Comparison of ENCODE assay signal across 25 mouse cellular contexts in the genomic region with DNA sequence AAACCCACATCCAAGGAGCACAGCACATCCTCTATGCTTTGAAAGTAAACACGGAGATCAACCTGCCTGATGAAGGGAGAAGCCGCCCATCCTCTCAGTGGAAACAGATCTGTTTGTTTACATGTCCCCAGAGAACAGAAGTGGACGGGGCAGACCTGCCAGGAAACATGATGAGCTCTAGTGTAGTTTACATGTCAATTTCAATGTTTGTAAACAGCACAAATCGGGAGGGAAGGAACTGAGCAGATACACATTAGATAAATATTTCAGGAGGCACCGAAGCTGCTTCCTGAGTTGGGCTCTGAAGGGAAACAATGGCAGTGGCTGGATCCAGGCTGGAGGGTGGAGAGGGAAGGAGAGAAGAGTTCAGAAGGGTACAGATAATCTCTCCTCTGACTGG. TPM values are rescaled to one million over a fixed set of nuclear protein-coding genes. Genes with fewer than 3 reads are reported as not detected.
DNase-seq lines count a peak whose midpoint lies in the region; ATAC-seq and TF ChIP-seq lines count a peak whose summit lies in the region.
"Had no signal": no experiment of that assay in that cellular context is flagged by ENCODE, and none has a peak within 500 bp of the region (broad histone marks: within the 10 kb centered on the region; RNA-seq: fewer than 3 reads in every experiment).

No protein-coding gene starts in this region.

- H3K27me3 ChIP-seq in lung, postnatal 0 days (replicated peaks; ENCODE audit: insufficient read depth, low read length) = no peaks in the 10 kb centered on the region
- H3K27me3 ChIP-seq: embryonic facial prominence, embryonic 12.5 days; embryonic facial prominence, embryonic 15.5 days; heart, embryonic 13.5 days had no signal

- TF ChIP-seq EP300 in lung, postnatal 0 days (IDR thresholded peaks at IDR 0.05) = peak; percentile 94

- WGBS in lung, postnatal 0 days = 9% methylated on average over 5 of the region's 5 CpGs

- H3K4me2 ChIP-seq in lung, postnatal 0 days (replicated peaks; ENCODE audit: low read depth, low read length) = no peak overlapping the region
- H3K4me2 ChIP-seq: embryonic facial prominence, embryonic 12.5 days; embryonic facial prominence, embryonic 15.5 days; heart, embryonic 13.5 days; hindbrain, embryonic 14.5 days had no signal

- no peak overlapping the region for H3K4me3 ChIP-seq in lung, postnatal 0 days (ENCODE audit: low read depth, low read length)
- H3K4me3 ChIP-seq: embryonic facial prominence, embryonic 12.5 days; embryonic facial prominence, embryonic 15.5 days; gastrocnemius, adult 2 months; heart, embryonic 10.5 days; heart, embryonic 13.5 days had no signal

- DNase-seq in lung, postnatal 0 days (ENCODE audit: low spot score) = peak; percentile 55
- DNase-seq in lung, postnatal 14 days = peak; percentile 24
- DNase-seq in lung, postnatal 4 days = peak; percentile 18 to 61
- DNase-seq in cerebellum, adult 11 months = no peak
- no peak for DNase-seq in adipocyte (ENCODE audit: low spot score)
- no peak for DNase-seq in right cerebral cortex, adult 18-20 months
- DNase-seq: adrenal gland, postnatal 10 days; adrenal gland, postnatal 36 days; cerebellum, adult 2 months; cerebellum, adult 9-11 months; cerebellum, postnatal 25 days; forebrain, postnatal 0 days; gastrocnemius, adult 2 months; gastrocnemius, postnatal 14 days; heart, adult 18-20 months; heart, postnatal 14 days; heart, postnatal 4 days had no signal

- no peaks in the 10 kb centered on the region for H3K9me3 ChIP-seq in lung, postnatal 0 days (ENCODE audit: low read length)
- H3K9me3 ChIP-seq: embryonic facial prominence, embryonic 12.5 days; embryonic facial prominence, embryonic 15.5 days; heart, embryonic 10.5 days; heart, embryonic 13.5 days had no signal

- no peak overlapping the region for H3K9ac ChIP-seq in lung, postnatal 0 days (replicated peaks; ENCODE audit: low read depth)
- H3K9ac ChIP-seq: embryonic facial prominence, embryonic 12.5 days; embryonic facial prominence, embryonic 15.5 days; forebrain, postnatal 0 days; heart, embryonic 13.5 days; hindbrain, embryonic 14.5 days had no signal

- peak; percentile 82 for ATAC-seq in lung, postnatal 0 days
- ATAC-seq: activated CD4-positive, CD25-positive, alpha-beta regulatory T cell, adult 4 months; forebrain, embryonic 14.5 days; forebrain, postnatal 0 days; hindbrain, postnatal 0 days had no signal

- no peaks in the 10 kb centered on the region for H3K36me3 ChIP-seq in lung, postnatal 0 days (ENCODE audit: insufficient read depth, low read length)
- H3K36me3 ChIP-seq: embryonic facial prominence, embryonic 12.5 days; embryonic facial prominence, embryonic 15.5 days; heart, embryonic 10.5 days; heart, embryonic 13.5 days had no signal

- TF ChIP-seq CTCF in lung, postnatal 0 days (IDR thresholded peaks at IDR 0.05) = no peak

- no peaks in the 10 kb centered on the region for H3K4me1 ChIP-seq in lung, postnatal 0 days (ENCODE audit: insufficient read depth, low read depth, low read length)
- H3K4me1 ChIP-seq: embryonic facial prominence, embryonic 12.5 days; embryonic facial prominence, embryonic 15.5 days; heart, embryonic 13.5 days had no signal

- H3K27ac ChIP-seq in lung, postnatal 0 days (ENCODE audit: low read length) = no peak overlapping the region
- H3K27ac ChIP-seq: embryonic facial prominence, embryonic 12.5 days; embryonic facial prominence, embryonic 15.5 days; gastrocnemius, adult 2 months; heart, embryonic 10.5 days; heart, embryonic 13.5 days; hindbrain, embryonic 14.5 days; hindbrain, postnatal 0 days had no signal

RNA-seq across cellular contexts. Expression of gene Prickle2, which starts 49.9 kb away (rescaled TPM):
- 7.0 and 8.0 TPM in 2 replicates for polyA plus RNA-seq in lung, postnatal 0 days (2015; fragmentation: Nextera tagmentation; extraction: Ambion mirVana)

Comparison
In these comparisons a context has a peak if more than half of its experiments do, and no peak if none do; other contexts are left out.
1. DNase-seq: peak in lung, postnatal 0 days (single experiment), lung, postnatal 14 days (single experiment) and lung, postnatal 4 days (2 of 2); none in cerebellum, adult 11 months (single experiment), adipocyte (single experiment) and right cerebral cortex, adult 18-20 months (single experiment).